Mouse (Mus musculus): ENCODE results near the gene Ubqln4. TPM values are rescaled to one million over a fixed set of nuclear protein-coding genes. Genes with fewer than 3 reads are reported as not detected.

Ubqln4 gene
- polyA plus RNA-seq, 1 experiment = not detected

DNA sequence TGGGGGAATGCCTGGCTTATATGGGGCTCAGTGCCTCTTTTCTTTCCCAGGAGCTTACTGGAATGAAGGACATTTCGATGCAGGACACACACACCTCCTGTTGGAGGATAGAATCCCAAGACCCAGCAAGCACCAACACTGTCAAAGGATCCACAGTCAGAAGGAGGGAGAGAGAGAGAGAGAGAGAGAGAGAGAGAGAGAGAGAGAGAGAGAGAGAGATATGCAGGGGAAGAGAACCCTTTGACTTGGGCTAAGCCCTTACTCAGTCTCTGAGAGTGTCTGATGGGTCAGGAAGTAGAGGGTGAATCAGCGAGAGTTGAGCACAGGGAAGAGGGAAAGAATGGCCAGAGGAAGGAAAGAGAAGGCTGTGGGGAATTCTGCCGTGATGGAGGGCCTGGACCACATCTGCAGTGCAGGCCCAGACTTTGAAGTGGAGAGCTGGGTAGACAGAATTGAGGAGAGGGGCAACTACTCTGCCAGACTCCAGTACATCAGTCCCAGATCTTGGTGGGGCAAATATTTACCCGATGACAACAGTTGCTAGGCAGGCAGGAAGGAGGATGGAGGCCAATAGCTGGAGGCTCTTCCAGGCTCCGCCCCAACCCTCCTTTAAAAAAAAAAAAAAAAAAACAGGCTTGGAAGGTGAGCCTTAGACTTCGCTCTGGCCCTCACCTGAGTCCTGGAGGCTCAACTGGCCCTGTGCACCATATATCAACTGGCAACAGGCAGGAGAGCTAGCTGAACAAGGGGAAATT lies 41.2 kb upstream of the Ubqln4 start:
- Histone ChIP-seq H3K27ac (ENCODE audit: insufficient read depth, low read depth, low read length) (no peak overlapping the region), H3K4me3 (ENCODE audit: insufficient read depth, low read depth, low read length) (no peak overlapping the region), H3K4me1 (ENCODE audit: control insufficient read depth, insufficient read depth, low read length) (peaks cover 46% of the 10 kb centered on the region)
- no peak for TF ChIP-seq CTCF (IDR thresholded peaks at IDR 0.05; ENCODE audit: insufficient read depth, low read depth, low read length)
- no peak for TF ChIP-seq POLR2A (IDR thresholded peaks at IDR 0.05; ENCODE audit: insufficient read depth, low read depth, low read length)
- 56% methylated on average over 6 of the region's 6 CpGs for WGBS

DNA sequence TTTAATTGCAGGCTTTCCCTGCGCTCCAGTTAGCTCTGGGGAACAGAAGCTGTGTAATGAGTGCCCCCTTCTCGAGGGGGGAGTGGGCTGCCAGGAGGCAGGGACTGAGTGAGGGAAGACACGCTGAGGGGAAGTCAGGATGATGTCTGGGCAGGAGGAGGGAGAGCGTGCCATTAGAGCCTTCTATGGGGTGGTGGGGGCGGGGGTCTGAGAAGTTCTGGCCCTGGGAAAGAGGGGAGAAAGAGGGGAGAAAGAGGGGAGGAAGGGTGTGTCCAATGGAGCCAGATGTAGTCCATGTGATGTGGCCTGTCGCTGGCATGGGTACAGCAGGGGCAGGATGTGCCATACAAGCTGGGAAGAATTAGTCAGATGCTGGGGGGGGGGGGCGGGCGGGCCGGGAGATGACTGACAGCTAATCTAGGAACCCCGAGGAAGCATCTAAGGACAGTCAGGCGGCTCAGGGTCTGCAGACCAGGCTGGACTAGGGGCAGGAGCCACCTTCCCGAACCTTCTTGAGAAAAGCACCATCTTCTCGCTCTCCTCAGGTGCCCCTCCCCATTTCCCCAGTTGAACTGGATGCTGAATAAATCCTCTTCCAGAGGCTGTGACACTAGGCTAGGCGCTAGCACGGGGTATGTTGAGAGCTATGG lies 40.5 kb upstream of the Ubqln4 start:
- Histone ChIP-seq H3K4me1 (ENCODE audit: control insufficient read depth, insufficient read depth, low read length) (peaks cover 46% of the 10 kb centered on the region), H3K4me3 (ENCODE audit: insufficient read depth, low read depth, low read length) (no peak overlapping the region), H3K27ac (ENCODE audit: insufficient read depth, low read depth, low read length) (no peak overlapping the region)
- TF ChIP-seq CTCF (IDR thresholded peaks at IDR 0.05; ENCODE audit: insufficient read depth, low read depth, low read length) (no peak), POLR2A (IDR thresholded peaks at IDR 0.05; ENCODE audit: insufficient read depth, low read depth, low read length) (no peak)
- 26% methylated on average over 15 of the region's 15 CpGs for WGBS

DNA sequence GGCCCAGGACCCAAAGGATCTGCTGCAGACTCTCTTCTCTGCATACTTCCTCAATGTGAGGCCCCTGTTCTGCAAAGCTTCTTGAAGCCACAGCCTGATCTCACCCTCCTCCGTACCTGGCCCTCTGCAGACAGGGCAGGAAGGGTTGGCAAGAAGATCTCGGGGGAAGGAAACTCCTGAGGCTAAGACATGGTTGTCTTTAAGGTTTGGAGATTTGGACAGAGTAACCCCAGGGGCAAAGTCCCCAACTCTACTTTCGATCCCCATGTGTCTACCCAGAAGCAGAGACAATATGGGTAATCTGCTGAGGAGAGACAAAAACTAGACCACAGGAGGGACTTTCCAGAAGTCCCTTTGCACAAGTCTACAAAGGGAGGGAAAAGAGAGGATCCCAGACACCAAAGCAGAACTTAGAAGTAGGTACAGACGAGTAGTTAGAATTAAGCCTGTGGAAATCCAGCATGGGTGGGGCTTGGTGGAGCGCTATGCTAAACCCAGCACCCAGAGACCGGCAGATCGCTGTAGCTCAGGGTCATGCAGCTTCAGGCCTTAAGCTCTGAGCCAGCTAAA lies 39.9 kb upstream of the Ubqln4 start:
- TF ChIP-seq POLR2A (IDR thresholded peaks at IDR 0.05; ENCODE audit: insufficient read depth, low read depth, low read length) (no peak), CTCF (IDR thresholded peaks at IDR 0.05; ENCODE audit: insufficient read depth, low read depth, low read length) (no peak)
- 76% methylated on average over 7 of the region's 7 CpGs for whole genome bisulfite sequencing
- Histone ChIP-seq H3K4me1 (ENCODE audit: control insufficient read depth, insufficient read depth, low read length) (peaks cover 46% of the 10 kb centered on the region), H3K27ac (ENCODE audit: insufficient read depth, low read depth, low read length) (no peak overlapping the region), H3K4me3 (ENCODE audit: insufficient read depth, low read depth, low read length) (no peak overlapping the region)

DNA sequence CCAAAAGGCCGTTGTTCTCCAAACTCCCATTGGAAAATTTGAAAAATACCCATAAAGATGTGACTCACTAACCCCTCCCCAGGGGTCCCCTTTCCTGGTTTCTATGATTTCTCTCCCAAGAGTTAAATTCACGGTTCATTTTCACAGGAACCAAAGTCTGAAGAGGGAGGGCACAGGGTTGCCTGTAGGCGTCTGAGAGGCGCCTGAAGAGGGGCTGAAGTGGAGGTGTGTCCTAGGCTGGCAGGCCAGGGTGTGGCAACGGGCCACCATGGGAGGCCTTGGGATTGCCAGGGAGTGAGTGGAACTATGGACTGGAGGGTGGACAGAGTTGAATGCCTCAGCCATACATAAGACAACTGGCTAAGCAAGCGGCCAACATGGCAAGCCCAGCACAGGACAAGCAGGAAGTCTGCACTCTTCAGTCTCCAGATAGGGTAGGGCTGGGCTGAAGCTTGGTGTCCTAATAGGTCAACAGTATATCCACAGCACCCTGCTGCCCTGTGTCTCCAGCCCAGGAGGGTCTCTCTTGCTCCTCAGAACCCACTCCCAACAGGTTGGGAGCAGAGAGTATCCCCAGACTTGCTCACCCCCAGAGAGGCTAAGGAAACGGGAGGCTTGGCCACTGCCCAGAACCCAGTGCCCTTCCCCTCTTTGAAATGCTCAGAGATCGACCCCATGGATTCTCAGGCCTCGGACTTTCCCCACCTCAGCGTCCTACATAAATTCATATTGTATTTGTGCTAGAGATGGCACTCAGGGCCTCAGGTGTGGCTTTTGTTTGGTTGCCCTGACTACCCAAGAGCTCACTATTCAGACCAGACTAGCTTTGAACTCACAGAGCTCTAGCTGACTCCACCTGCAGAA lies 39.1 kb upstream of the Ubqln4 start:
- Histone ChIP-seq H3K27ac (ENCODE audit: insufficient read depth, low read depth, low read length) (no peak overlapping the region), H3K4me3 (ENCODE audit: insufficient read depth, low read depth, low read length) (no peak overlapping the region), H3K4me1 (ENCODE audit: control insufficient read depth, insufficient read depth, low read length) (peaks cover 42% of the 10 kb centered on the region)
- TF ChIP-seq CTCF (IDR thresholded peaks at IDR 0.05; ENCODE audit: insufficient read depth, low read depth, low read length) (no peak), POLR2A (IDR thresholded peaks at IDR 0.05; ENCODE audit: insufficient read depth, low read depth, low read length) (no peak)
- WGBS = 80% methylated on average over 10 of the region's 10 CpGs

DNA sequence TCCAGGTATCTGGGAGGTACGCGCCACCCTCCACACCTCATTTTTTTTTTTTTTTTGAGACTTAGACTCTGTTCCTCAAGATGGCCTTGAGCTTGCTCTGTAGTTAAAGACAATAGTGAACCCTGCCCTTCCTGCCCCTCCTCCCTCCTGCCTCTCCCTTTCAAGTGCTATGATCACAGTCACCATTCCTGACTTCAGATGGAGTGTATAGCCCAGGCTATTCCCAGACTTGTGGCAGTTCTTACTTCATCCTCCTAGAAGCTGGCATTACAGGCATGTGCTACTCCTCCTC lies 38.5 kb upstream of the Ubqln4 start:
- TF ChIP-seq CTCF (IDR thresholded peaks at IDR 0.05; ENCODE audit: insufficient read depth, low read depth, low read length) (no peak), POLR2A (IDR thresholded peaks at IDR 0.05; ENCODE audit: insufficient read depth, low read depth, low read length) (no peak)
- no peak overlapping the region for H3K27ac ChIP-seq (ENCODE audit: insufficient read depth, low read depth, low read length)
- H3K4me1 ChIP-seq (ENCODE audit: control insufficient read depth, insufficient read depth, low read length) = peaks cover 36% of the 10 kb centered on the region
- 100% methylated on average over 2 of the region's 2 CpGs for WGBS
- H3K4me3 ChIP-seq (ENCODE audit: insufficient read depth, low read depth, low read length) = no peak overlapping the region

DNA sequence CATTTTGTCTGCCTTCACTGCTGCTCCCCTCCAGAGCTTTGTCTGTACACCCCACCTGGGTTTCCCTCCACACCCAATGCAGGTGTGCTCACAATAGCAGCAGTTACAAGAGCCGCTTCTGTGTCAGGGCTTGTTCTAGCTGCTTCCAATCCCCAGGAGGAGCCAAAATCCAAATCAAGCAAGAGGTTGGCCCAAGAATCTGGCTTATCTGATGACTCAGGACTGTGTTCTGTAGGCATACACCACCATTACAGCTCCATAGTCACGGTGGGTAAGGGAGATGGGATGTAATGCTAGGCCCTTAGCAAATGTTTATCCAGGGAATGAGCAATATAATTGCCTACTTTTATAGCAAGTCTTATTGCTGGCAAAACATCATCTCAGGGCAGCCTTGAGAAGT lies 37.2 kb upstream of the Ubqln4 start:
- H3K4me1 ChIP-seq (ENCODE audit: control insufficient read depth, insufficient read depth, low read length) = peaks cover 31% of the 10 kb centered on the region
- WGBS = 60% methylated on average over 2 of the region's 2 CpGs
- no peak overlapping the region for H3K4me3 ChIP-seq (ENCODE audit: insufficient read depth, low read depth, low read length)
- TF ChIP-seq POLR2A (IDR thresholded peaks at IDR 0.05; ENCODE audit: insufficient read depth, low read depth, low read length) (no peak), CTCF (IDR thresholded peaks at IDR 0.05; ENCODE audit: insufficient read depth, low read depth, low read length) (no peak)
- H3K27ac ChIP-seq (ENCODE audit: insufficient read depth, low read depth, low read length) = no peak overlapping the region

DNA sequence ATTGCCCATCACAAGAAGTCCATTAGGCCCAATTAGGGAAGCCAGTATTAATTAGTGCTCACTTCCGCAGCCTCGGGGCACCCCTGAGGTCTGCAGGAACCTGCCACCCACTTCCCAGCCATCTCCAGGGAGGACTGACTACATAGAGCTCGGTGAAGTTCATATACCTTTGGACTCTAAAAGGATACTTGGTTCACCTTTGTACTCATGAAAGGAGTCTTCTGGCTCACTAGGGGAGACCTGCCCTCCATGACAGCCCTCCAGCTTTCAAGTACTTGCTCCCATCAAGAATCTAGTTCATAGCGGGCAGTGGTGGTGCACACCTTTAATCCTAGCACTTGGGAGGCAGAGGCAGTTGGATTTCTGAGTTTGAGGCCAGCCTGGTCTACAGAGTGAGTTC lies 35.1 kb upstream of the Ubqln4 start:
- no peak overlapping the region for H3K27ac ChIP-seq (ENCODE audit: insufficient read depth, low read depth, low read length)
- no peak for TF ChIP-seq POLR2A (IDR thresholded peaks at IDR 0.05; ENCODE audit: insufficient read depth, low read depth, low read length)
- TF ChIP-seq CTCF (IDR thresholded peaks at IDR 0.05; ENCODE audit: insufficient read depth, low read depth, low read length) = no peak
- WGBS = 80% methylated on average over 4 of the region's 4 CpGs
- peaks cover 11% of the 10 kb centered on the region for H3K4me1 ChIP-seq (ENCODE audit: control insufficient read depth, insufficient read depth, low read length)
- H3K4me3 ChIP-seq (ENCODE audit: insufficient read depth, low read depth, low read length) = no peak overlapping the region

DNA sequence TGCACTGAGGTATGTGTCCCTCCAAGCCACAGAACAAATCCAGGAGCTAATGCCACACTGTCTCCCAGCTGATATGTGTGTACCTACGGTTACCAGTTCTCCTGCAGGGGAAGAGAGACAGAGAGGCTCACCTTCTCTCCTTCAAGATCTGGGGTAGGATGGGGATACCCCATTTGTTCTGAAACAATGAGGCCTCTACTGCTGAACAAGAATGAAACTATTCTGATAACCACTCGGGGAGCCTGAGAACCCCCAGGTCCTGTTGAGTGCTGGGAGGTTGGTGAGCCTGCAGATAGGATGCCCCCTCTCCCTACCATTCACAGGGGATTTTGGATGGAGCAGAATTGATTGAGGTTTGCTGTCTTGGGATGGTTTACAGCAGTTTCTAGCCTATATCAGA lies 33.5 kb upstream of the Ubqln4 start:
- WGBS = 91% methylated on average over 2 of the region's 2 CpGs
- no peak overlapping the region for H3K4me3 ChIP-seq (ENCODE audit: insufficient read depth, low read depth, low read length)
- H3K4me1 ChIP-seq (ENCODE audit: control insufficient read depth, insufficient read depth, low read length) = 0 out of 2 replicates have a peak, but pooled peaks cover 2% of the 10 kb centered on the region
- H3K27ac ChIP-seq (ENCODE audit: insufficient read depth, low read depth, low read length) = no peak overlapping the region
- TF ChIP-seq POLR2A (IDR thresholded peaks at IDR 0.05; ENCODE audit: insufficient read depth, low read depth, low read length) = no peak
- TF ChIP-seq CTCF (IDR thresholded peaks at IDR 0.05; ENCODE audit: insufficient read depth, low read depth, low read length) = no peak
